Mouse (Mus musculus): ENCODE data around the gene Sipa1l3. TPM values are rescaled to one million over a fixed set of nuclear protein-coding genes. Genes with fewer than 3 reads are reported as not detected.

Gene Sipa1l3
- total and polyA plus RNA-seq, 3 experiments = 8.9 to 10.7 (median 9.1) TPM

DNA sequence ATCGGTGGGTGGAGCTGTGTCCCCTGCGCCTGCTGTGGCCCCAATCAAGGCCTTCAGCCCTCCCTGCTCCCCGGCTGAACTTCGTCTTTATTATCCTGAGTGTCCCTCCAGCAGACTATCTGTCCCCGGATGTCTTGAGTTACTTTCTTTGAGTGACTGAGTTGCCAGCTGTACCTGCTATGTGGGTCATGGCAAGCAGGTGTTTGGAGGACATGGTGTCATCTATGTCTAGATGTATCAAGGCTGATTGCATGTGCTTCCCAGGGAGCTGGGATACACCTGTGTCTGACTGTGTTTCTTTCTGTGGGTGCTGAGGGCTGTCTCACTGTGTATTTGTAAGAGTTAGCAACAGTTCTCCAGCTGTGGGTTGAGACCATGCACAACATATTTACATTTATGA lies 208.7 kb downstream of the Sipa1l3 start:
- TF ChIP-seq CTCF (IDR thresholded peaks at IDR 0.05) (no peak), EP300 (IDR thresholded peaks at IDR 0.05; ENCODE audit: insufficient read depth, low read depth, low read length) (no peak), POLR2A (IDR thresholded peaks at IDR 0.05; ENCODE audit: insufficient read depth, low read depth, low read length) (no peak)
- WGBS = 9% methylated on average over 5 of the region's 5 CpGs
- DNase-seq = no peak
- peaks cover 1% of the 10 kb centered on the region for H3K4me1 ChIP-seq (ENCODE audit: control insufficient read depth, insufficient read depth, low read length)
- H3K9ac ChIP-seq (ENCODE audit: low read depth, low read length) = peak overlapping the region; percentile 72
- no peak overlapping the region for H3K27ac ChIP-seq
- H3K27me3 ChIP-seq (ENCODE audit: control insufficient read depth, insufficient read depth, low read length) = peaks cover 5% of the 10 kb centered on the region; the same call in 1 of the 2 replicates
- no peaks in the 10 kb centered on the region for H3K36me3 ChIP-seq (ENCODE audit: control insufficient read depth, insufficient read depth, low read length)
- no peaks in the 10 kb centered on the region for H3K79me2 ChIP-seq (replicated peaks; ENCODE audit: control insufficient read depth, insufficient read depth, low read length)
- intact Hi-C loops (cut with DNase I) = loop anchor here (5.0 kb wide), 1 partner anchor 213 kb away; no protein-coding TSS in a partner anchor
- peak overlapping the region; percentile 39; the same call in 1 of the 2 replicates for H3K4me3 ChIP-seq

- H3K79me2 ChIP-seq (replicated peaks; ENCODE audit: control insufficient read depth, insufficient read depth, low read length) = no peaks in the 10 kb centered on the region
- intact Hi-C loops (cut with DNase I) = loop anchor here (5.0 kb wide), 1 partner anchor 213 kb away; no protein-coding TSS in a partner anchor
- H3K4me3 ChIP-seq = peak overlapping the region; percentile 39
- H3K27ac ChIP-seq = no peak overlapping the region
- WGBS = under 1% methylated on average over 34 of the region's 36 CpGs
- peaks cover 1% of the 10 kb centered on the region for H3K4me1 ChIP-seq (ENCODE audit: control insufficient read depth, insufficient read depth, low read length)
- peak overlapping the region; percentile 72 for H3K9ac ChIP-seq (ENCODE audit: low read depth, low read length)
- H3K27me3 ChIP-seq (ENCODE audit: control insufficient read depth, insufficient read depth, low read length) = peaks cover 8% of the 10 kb centered on the region
- TF ChIP-seq POLR2A (IDR thresholded peaks at IDR 0.05; ENCODE audit: insufficient read depth, low read depth, low read length) = no peak
- no peak for TF ChIP-seq CTCF (IDR thresholded peaks at IDR 0.05)
- no peak for TF ChIP-seq EP300 (IDR thresholded peaks at IDR 0.05; ENCODE audit: insufficient read depth, low read depth, low read length)
- H3K36me3 ChIP-seq (ENCODE audit: control insufficient read depth, insufficient read depth, low read length) = no peaks in the 10 kb centered on the region
- DNase-seq = peak; percentile 53 to 60
Measured at GRCm38 (mm10) chr7:29309221-29309721, 209.2 kb downstream of the Sipa1l3 start.

DNA sequence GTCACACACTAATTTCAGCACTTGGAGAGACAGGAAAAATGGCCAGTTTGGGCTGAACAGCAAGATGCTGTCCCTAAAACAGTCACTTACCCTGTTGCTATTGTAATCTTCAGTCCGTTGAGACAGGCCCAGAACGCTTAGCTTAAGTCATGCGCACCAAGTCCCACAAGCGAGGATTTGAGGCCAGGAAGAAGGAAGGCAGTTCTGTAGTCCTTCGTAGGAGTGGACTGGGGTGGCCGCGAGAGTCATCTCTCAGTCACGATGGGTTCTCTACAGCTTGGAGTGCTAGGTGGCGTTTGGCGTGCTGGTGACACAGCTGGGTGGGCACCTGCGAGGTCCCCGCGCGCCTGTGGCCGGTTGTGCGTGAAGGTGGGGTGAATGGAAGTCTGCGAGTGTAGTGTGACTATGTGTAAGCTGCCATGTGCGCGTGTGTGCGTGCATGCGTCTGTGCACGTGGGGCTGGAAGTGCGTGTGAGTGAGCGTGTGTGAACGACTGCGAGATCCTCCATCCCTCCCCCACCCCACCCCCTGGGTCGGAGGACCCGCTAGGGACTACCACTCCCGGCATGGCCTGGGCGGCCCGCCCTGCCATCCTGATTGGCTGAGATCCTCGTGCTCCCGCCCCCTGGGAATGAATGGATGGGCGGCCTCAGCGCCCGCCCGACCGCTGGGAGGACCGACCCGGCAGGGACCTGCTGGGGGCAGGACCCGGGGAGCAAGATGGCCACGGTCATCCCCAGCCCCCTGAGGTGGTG lies 210.9 kb downstream of the Sipa1l3 start:
- peak overlapping the region; percentile 48 for H3K4me3 ChIP-seq
- H3K4me1 ChIP-seq (ENCODE audit: control insufficient read depth, insufficient read depth, low read length) = peaks cover 1% of the 10 kb centered on the region
- H3K9ac ChIP-seq (ENCODE audit: low read depth, low read length) = peak overlapping the region; percentile 17; the same call in 1 of the 2 replicates
- H3K79me2 ChIP-seq (replicated peaks; ENCODE audit: control insufficient read depth, insufficient read depth, low read length) = no peaks in the 10 kb centered on the region
- H3K27ac ChIP-seq = no peak overlapping the region
- H3K36me3 ChIP-seq (ENCODE audit: control insufficient read depth, insufficient read depth, low read length) = no peaks in the 10 kb centered on the region
- no peak for TF ChIP-seq POLR2A (IDR thresholded peaks at IDR 0.05; ENCODE audit: insufficient read depth, low read depth, low read length)
- no peak for TF ChIP-seq CTCF (IDR thresholded peaks at IDR 0.05)
- no peak for TF ChIP-seq EP300 (IDR thresholded peaks at IDR 0.05; ENCODE audit: insufficient read depth, low read depth, low read length)
- intact Hi-C loops (cut with DNase I) = loop anchor here (5.0 kb wide), 1 partner anchor 215 kb away; no protein-coding TSS in a partner anchor
- peaks cover 12% of the 10 kb centered on the region for H3K27me3 ChIP-seq (ENCODE audit: control insufficient read depth, insufficient read depth, low read length)
- WGBS = 3% methylated on average over 42 of the region's 42 CpGs
- peak; percentile 90 to 92 for DNase-seq

- 41% methylated on average over 7 of the region's 7 CpGs for WGBS
- no peak overlapping the region for H3K9ac ChIP-seq (ENCODE audit: low read depth, low read length)
- intact Hi-C loops (cut with DNase I) = loop anchor here (5.0 kb wide), 1 partner anchor 216 kb away; no protein-coding TSS in a partner anchor
- no peak for TF ChIP-seq EP300 (IDR thresholded peaks at IDR 0.05; ENCODE audit: insufficient read depth, low read depth, low read length)
- TF ChIP-seq CTCF (IDR thresholded peaks at IDR 0.05) = peak; percentile 59
- DNase-seq = no peak
- no peak overlapping the region for H3K4me3 ChIP-seq
- H3K79me2 ChIP-seq (replicated peaks; ENCODE audit: control insufficient read depth, insufficient read depth, low read length) = no peaks in the 10 kb centered on the region
- no peaks in the 10 kb centered on the region for H3K36me3 ChIP-seq (ENCODE audit: control insufficient read depth, insufficient read depth, low read length)
- no peak overlapping the region for H3K27ac ChIP-seq
- H3K4me1 ChIP-seq (ENCODE audit: control insufficient read depth, insufficient read depth, low read length) = peaks cover 1% of the 10 kb centered on the region
- peaks cover 12% of the 10 kb centered on the region for H3K27me3 ChIP-seq (ENCODE audit: control insufficient read depth, insufficient read depth, low read length)
Measured at GRCm38 (mm10) chr7:29306619-29307018, 211.8 kb downstream of the Sipa1l3 start.

GRCm38 (mm10) chr7:29306108-29306507 lies 212.3 kb downstream of the Sipa1l3 start:
- TF ChIP-seq EP300 (IDR thresholded peaks at IDR 0.05; ENCODE audit: insufficient read depth, low read depth, low read length) (no peak), CTCF (IDR thresholded peaks at IDR 0.05) (no peak), POLR2A (IDR thresholded peaks at IDR 0.05; ENCODE audit: insufficient read depth, low read depth, low read length) (no peak)
- H3K4me3 ChIP-seq = no peak overlapping the region
- intact Hi-C loops (cut with DNase I) = loop anchor here (5.0 kb wide), 1 partner anchor 216 kb away; no protein-coding TSS in a partner anchor
- H3K36me3 ChIP-seq (ENCODE audit: control insufficient read depth, insufficient read depth, low read length) = no peaks in the 10 kb centered on the region
- DNase-seq = no peak
- WGBS = 72% methylated on average over 7 of the region's 7 CpGs
- peaks cover 1% of the 10 kb centered on the region for H3K4me1 ChIP-seq (ENCODE audit: control insufficient read depth, insufficient read depth, low read length)
- H3K9ac ChIP-seq (ENCODE audit: low read depth, low read length) = no peak overlapping the region
- no peak overlapping the region for H3K27ac ChIP-seq
- H3K79me2 ChIP-seq (replicated peaks; ENCODE audit: control insufficient read depth, insufficient read depth, low read length) = no peaks in the 10 kb centered on the region
- peaks cover 12% of the 10 kb centered on the region for H3K27me3 ChIP-seq (ENCODE audit: control insufficient read depth, insufficient read depth, low read length)

Measured in heart, adult 2 months (tissue).